Mouse (Mus musculus) limb, embryonic 12.5 days (tissue): Measurements from ENCODE around the gene Elovl1. TPM values are rescaled to one million over a fixed set of nuclear protein-coding genes. Genes with fewer than 3 reads are reported as not detected.

Experiments
- ATAC-seq: fragments of 200-750 bp; cut with Nextera tagmentation; 2 replicates; pipeline ENCODE4 v1.8.0; 2017; ENCODE audit warnings: low read depth, moderate TSS enrichment; ENCODE audit not compliant: insufficient number of reproducible peaks, insufficient read depth, low FRiP score, low TSS enrichment
- H3K27ac ChIP-seq: fragments of 300-500 bp; sonication (generic); 2 replicates; pipeline ENCODE4 v1.5.1; 2016; ENCODE audit warnings: mild to moderate bottlenecking, moderate library complexity
- H3K27me3 ChIP-seq: fragments of 300-500 bp; sonication (generic); 2 replicates; pipeline ENCODE4 v1.6.1; 2016; ENCODE audit warnings: mild to moderate bottlenecking, moderate library complexity
- H3K36me3 ChIP-seq: fragments of 300-500 bp; sonication (generic); 2 replicates; pipeline ENCODE4 v1.6.1; 2016; ENCODE audit warnings: mild to moderate bottlenecking, moderate library complexity
- H3K4me1 ChIP-seq: fragments of 300-500 bp; sonication (generic); replicated peaks from 2 replicates; pipeline ENCODE4 v1.6.1; 2016
- H3K4me2 ChIP-seq: fragments of 300-500 bp; sonication (generic); 2 replicates; pipeline ENCODE4 v1.6.1; 2016; ENCODE audit warnings: mild to moderate bottlenecking, moderate library complexity
- H3K4me3 ChIP-seq: fragments of 300-500 bp; sonication (generic); replicated peaks from 2 replicates; pipeline ENCODE4 v1.5.1; 2016; ENCODE audit warnings: mild to moderate bottlenecking
- H3K9ac ChIP-seq: fragments of 300-500 bp; sonication (generic); replicated peaks from 2 replicates; pipeline ENCODE4 v1.6.1; 2016; ENCODE audit warnings: mild to moderate bottlenecking, moderate library complexity
- H3K9me3 ChIP-seq: fragments of 300-500 bp; sonication (generic); 2 replicates; pipeline ENCODE4 v1.6.1; 2016; ENCODE audit warnings: mild to moderate bottlenecking, moderate library complexity
- WGBS: fragments of 180-500 bp; shearing (Covaris S2); methylation state at CpG from one replicate; pipeline ENCODE4 v1.1.7; 2016; 5-methylcytosine and 5-hydroxymethylcytosine counted together
- polyA plus RNA-seq: library from polyadenylated mRNA; unstranded; fragments of >200 nt; fragmentation: Nextera tagmentation; extraction: Ambion mirVana; gene quantifications from 2 replicates; pipeline ENCODE4 v1.2.1, GENCODE M21; 2016

Elovl1 gene
- polyA plus RNA-seq, 1 experiment from 2014 or later, result 37.8 TPM

DNA sequence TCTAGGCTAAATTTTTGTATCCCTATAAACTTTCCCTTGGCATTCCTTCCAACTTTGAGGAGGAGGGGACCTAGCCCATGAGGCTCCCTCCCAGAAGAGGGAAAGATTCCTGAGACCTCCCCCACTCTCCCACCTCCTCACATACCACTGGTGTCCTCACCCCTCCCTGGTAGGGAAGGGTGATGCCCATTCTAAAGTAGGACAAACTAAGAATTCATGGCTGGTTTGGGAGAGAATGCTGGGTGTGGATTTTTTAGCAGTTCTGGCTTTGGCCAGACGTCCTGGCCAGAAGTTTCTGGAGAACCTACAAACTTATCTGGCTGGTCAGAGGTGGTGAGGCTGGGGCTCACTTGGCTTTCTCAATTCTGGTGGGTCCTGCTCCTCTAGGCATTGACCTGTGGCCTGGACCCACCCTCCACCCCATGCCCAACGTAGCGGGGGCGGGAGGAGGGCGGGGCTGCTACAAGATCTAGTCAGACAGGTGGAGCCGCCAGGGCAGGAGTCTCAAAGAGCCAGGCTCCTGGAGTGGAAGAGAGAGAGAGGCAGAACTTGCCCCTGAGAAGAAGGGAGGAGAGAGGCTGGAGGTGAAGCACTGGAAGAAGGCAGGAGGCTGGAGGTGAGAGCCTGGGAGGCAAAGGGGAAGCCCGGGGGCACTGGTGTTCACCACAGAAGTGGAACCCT, 1.5 kb downstream of the Elovl1 start:
- Histone ChIP-seq H3K9me3 (no peaks in the 10 kb centered on the region), H3K4me1 (peaks cover 29% of the 10 kb centered on the region), H3K4me2 (peak overlapping the region; percentile 88), H3K27me3 (no peaks in the 10 kb centered on the region), H3K9ac (peak overlapping the region; percentile 65), H3K36me3 (peaks cover 42% of the 10 kb centered on the region), H3K4me3 (peak overlapping the region; percentile 71), H3K27ac (peak overlapping the region; percentile 83; the same call in 1 of the 2 replicates)
- WGBS, result 42% methylated on average over 7 of the region's 7 CpGs
- ATAC-seq, result no peak

DNA sequence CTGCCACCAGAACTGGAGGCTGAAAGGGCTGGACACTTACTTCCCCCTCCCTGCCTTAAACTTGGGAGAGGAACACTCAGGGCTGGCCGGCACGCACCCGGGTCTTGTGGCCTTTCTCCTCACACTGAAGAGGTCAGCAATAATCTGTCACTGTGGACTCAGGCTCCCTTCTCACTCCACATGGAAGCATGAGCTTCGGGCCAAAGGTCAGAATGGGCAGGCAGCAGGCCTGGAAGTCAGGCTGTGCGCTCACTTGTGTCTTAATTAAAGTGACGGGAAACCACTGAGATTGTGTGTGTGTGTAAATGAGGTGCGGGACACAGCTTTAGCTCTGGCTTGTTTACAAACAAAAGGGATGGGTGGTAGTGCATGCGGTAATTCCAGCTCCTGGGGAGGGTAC, 4.4 kb downstream of the Elovl1 start:
- Histone ChIP-seq H3K27me3 (no peaks in the 10 kb centered on the region), H3K4me1 (peaks cover 49% of the 10 kb centered on the region), H3K4me2 (no peak overlapping the region), H3K9ac (peak overlapping the region; percentile 27; the same call in 1 of the 2 replicates), H3K4me3 (no peak overlapping the region), H3K36me3 (peaks cover 57% of the 10 kb centered on the region), H3K9me3 (no peaks in the 10 kb centered on the region), H3K27ac (no peak overlapping the region)
- WGBS, result 72% methylated on average over 8 of the region's 8 CpGs
- ATAC-seq, result no peak

DNA sequence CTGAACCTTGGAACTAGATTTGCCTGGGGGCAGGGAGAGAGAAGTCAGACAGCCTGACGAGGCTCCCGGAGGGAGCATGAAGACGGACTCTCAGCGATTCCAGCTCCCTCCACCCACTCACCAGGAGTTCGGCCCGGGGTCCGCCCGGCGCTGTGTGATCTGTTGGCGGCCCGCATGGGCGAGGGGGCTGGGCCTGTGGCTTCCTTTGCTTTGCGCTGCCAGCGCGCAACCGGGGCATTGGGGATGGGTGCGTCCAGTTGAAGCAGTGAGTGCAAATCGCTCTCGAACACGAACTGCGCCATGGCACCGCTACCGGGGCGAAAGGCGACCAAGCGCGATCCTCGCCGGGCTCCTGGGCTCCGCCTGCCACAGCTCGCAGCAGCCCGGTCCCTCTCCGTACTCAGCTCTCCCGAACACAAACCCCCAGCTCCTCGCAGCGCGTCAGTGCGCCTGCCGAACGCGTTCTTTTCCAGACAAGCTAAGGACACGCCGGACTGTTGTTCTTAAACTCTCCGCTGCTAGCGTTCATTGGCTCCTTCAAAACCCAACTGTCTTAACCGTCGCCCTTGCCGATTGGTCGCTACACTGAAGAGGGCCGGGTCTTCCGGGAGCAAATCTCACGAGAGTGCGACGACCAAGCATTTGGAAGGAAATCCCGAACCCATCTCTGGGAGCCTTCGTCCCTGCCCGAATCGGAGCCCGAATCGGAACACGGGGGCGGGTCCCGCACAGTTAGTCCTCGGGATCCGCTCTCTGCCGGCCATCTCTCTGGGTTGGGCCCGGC, 9.1 kb downstream of the Elovl1 start, which contains the start of gene Cdc20:
Cdc20 (minus strand) TSS at position 533 of the 784 bp plus-strand sequence.
- peak; percentile 95 for ATAC-seq
- H3K27ac ChIP-seq, result peak within 1 kb of the TSS; percentile 91
- H3K36me3 ChIP-seq, result peaks cover 38% of the 10 kb centered on the region
- under 1% methylated on average over 66 of the region's 67 CpGs for WGBS
- H3K4me3 ChIP-seq, result peak within 1 kb of the TSS; percentile 82
- no peaks in the 10 kb centered on the region for H3K27me3 ChIP-seq
- peak within 1 kb of the TSS; percentile 82 for H3K9ac ChIP-seq
- peak within 1 kb of the TSS; percentile 87 for H3K4me2 ChIP-seq
- H3K9me3 ChIP-seq, result no peaks in the 10 kb centered on the region
- H3K4me1 ChIP-seq, result peaks cover 35% of the 10 kb centered on the region

DNA sequence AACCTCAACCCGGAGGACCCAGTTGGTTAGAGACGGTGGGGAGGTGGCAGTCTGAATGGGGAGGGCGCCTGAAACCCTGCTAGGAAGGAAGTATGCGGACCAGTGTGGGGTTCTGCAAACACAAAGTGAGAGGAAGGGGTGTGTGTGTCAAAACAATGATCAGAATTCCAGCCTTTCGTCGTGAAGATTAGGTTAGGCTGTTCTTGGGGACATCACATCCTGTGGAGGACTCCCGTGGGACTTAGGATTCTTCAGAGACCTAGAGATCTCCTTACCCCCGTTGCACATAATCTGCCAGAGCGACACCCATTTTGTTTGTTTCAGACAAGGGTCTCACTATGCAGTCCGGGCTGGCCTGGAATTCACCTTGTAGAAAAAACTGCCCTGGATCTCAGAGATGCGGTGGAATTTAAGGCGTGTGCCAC, 9.9 kb downstream of the Elovl1 start:
- no peaks in the 10 kb centered on the region for H3K9me3 ChIP-seq
- peak overlapping the region; percentile 87 for H3K4me2 ChIP-seq
- H3K27me3 ChIP-seq, result no peaks in the 10 kb centered on the region
- 10% methylated on average over 12 of the region's 12 CpGs for WGBS
- H3K36me3 ChIP-seq, result peaks cover 30% of the 10 kb centered on the region
- ATAC-seq, result no peak
- peak overlapping the region; percentile 82 for H3K4me3 ChIP-seq
- H3K4me1 ChIP-seq, result peaks cover 35% of the 10 kb centered on the region
- peak overlapping the region; percentile 91 for H3K27ac ChIP-seq
- peak overlapping the region; percentile 82 for H3K9ac ChIP-seq

DNA sequence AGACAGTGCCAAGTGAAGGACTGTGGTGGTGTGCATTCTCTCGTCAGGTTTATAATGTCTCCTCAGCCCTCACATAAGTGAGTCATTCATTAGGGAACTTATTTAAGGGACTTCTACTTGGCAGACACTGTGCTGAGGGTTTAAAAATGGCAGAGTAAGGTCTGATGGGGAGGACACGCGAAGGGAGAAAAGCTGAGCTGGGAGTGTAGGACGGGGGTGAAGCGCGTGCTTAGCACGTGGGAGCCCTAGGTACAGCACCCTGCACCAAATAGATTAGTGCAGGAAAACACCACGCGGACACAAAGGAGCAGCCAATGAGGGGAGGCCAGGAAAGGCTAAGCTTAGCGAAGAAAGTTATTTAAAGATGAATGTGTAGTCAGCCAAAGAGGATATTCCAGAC, 17.2 kb downstream of the Elovl1 start:
- Histone ChIP-seq H3K27ac (no peak overlapping the region), H3K36me3 (no peaks in the 10 kb centered on the region), H3K4me2 (no peak overlapping the region), H3K27me3 (0 out of 2 replicates have a peak, but pooled peaks cover 3% of the 10 kb centered on the region), H3K9ac (no peak overlapping the region), H3K4me3 (no peak overlapping the region), H3K9me3 (no peaks in the 10 kb centered on the region), H3K4me1 (peaks cover 10% of the 10 kb centered on the region)
- WGBS, result 87% methylated on average over 10 of the region's 10 CpGs
- ATAC-seq, result no peak

DNA sequence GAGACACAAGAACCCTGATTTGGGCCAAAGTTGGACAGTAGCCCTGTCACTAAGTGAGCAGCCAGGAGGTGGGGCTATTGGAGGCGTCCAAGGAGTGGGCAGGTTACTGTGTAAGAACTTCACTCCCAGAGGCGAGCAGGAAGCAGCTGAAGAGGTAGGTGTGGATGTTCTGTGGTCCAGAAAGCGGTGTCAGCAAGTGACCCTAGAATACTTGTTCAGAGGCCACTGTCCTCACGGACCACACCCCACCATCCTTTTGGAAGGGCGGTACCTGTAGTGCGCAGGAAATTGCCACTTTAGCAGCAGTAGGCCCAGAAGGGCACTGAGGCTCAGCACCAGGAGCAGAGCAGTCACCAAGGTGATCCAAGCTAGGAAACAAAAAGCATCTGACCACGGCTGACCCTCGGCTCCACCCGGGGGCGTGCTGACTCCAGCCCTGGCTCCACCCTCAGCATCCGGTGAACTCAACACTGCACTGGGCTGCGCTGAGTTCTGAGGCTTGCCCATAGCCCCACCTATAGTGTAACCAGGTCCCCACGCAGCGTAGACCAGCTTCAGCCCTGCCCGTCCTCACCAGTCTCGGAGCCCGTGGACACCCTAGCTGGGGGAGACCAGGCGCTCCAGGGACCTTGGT, 18.0 kb downstream of the Elovl1 start:
- H3K4me1 ChIP-seq, result peaks cover 10% of the 10 kb centered on the region
- 0 out of 2 replicates have a peak, but pooled peaks cover 3% of the 10 kb centered on the region for H3K27me3 ChIP-seq
- no peaks in the 10 kb centered on the region for H3K36me3 ChIP-seq
- no peak overlapping the region for H3K27ac ChIP-seq
- H3K9ac ChIP-seq, result peak overlapping the region; percentile 48; the same call in 1 of the 2 replicates
- H3K4me3 ChIP-seq, result peak overlapping the region; percentile 40
- no peaks in the 10 kb centered on the region for H3K9me3 ChIP-seq
- WGBS, result 16% methylated on average over 18 of the region's 18 CpGs
- ATAC-seq, result peak; percentile 79
- peak overlapping the region; percentile 78 for H3K4me2 ChIP-seq

DNA sequence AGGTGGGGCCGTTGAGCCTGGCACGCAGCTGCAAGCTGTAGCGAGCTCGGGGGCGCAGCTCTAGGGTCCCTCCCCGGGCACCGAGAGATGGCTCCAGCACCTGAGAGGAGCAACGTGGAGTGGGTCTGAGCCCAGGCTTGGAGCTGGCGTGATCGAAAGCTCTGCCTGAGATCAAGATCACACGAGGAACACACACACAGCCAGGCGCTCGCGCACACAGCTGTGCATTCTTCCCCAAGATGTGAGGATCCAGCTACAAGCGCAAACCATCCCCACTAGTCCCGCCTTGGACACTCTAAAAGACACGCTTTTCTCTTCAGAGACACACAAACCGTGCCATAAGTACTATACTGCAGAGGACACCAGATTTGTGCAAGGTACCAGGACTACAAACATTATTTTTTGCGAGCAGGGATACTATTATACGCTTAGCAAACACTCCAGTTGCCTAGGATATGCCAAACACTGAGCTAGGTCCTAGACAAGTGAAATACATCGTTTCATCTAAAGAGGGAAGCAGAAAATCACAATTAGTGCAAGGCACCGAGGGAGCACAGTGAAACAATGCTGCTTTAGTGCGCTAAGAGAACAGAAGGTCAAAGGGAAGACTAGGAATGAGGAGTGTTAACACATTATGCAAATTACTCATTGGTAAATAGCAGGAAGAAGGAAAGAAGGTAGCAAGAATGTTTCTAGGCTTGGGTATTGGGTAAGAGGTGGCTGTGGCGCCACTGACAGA, 18.7 kb downstream of the Elovl1 start:
- peak overlapping the region; percentile 48; the same call in 1 of the 2 replicates for H3K9ac ChIP-seq
- no peak overlapping the region for H3K27ac ChIP-seq
- H3K27me3 ChIP-seq, result 0 out of 2 replicates have a peak, but pooled peaks cover 3% of the 10 kb centered on the region
- H3K4me2 ChIP-seq, result peak overlapping the region; percentile 78
- no peak for ATAC-seq
- no peaks in the 10 kb centered on the region for H3K9me3 ChIP-seq
- H3K4me1 ChIP-seq, result peaks cover 10% of the 10 kb centered on the region
- no peaks in the 10 kb centered on the region for H3K36me3 ChIP-seq
- peak overlapping the region; percentile 40 for H3K4me3 ChIP-seq
- WGBS, result 33% methylated on average over 24 of the region's 24 CpGs

DNA sequence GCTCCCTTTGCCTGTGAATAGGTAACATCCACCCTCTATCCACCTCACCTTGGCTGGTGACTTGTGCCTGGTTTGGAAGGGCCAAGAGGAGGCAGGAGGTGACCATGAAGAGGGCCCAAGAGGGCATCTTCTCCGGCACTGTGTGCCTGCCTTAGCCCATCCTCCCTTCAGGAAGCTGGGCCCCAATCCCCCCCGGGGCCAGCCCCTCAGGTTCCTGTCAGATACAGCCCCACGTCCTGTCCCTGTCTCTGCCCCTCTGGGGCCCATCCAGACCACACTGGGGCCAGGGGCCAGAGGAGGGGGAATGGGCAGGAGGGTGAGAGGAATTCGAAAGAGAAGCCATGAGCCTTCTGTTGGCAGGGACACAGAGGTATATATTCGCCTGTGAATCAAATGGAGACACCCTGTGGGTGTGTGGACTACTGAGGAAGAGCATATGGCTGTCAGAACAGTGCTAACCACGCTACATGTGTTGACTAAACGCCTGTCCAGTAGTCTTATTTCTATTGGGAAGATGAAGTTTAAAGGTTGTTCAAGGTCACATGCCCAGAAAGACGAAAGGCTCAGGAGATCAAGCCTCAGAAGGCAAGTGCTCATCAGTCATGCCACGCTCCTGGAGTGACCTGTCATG, 29.6 kb downstream of the Elovl1 start, which contains the start of gene Mpl:
Mpl (minus strand) TSS at position 169 of the 631 bp plus-strand sequence.
- H3K9me3 ChIP-seq, result no peaks in the 10 kb centered on the region
- H3K4me1 ChIP-seq, result no peaks in the 10 kb centered on the region
- H3K36me3 ChIP-seq, result no peaks in the 10 kb centered on the region
- no peaks in the 10 kb centered on the region for H3K27me3 ChIP-seq
- ATAC-seq, result no peak
- H3K4me3 ChIP-seq, result no peak within 1 kb of the TSS
- no peak within 1 kb of the TSS for H3K27ac ChIP-seq
- no peak within 1 kb of the TSS for H3K9ac ChIP-seq
- no peak within 1 kb of the TSS for H3K4me2 ChIP-seq
- WGBS, result 73% methylated on average over 9 of the region's 9 CpGs

DNA sequence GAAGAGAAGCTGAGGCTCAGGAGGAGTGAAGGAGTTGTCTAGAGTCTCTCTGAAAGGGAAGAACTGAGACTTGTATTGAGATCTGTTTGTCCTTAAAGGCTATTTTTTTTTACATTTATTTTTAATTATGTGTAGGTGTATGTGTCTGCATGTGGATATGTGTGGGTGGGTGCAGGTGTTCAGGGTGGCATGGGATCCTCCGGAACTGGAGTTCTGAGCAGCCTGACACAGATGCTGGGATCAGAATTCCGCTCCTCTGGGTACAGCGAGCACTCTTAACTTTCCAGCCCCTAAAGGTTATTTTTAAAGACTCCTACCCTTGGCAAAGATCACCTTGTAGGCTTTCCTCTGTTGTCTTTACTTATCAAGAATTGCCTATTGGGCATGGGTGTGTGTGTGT, 37.1 kb downstream of the Elovl1 start:
- ATAC-seq, result no peak
- Histone ChIP-seq H3K4me3 (no peak overlapping the region), H3K4me1 (peaks cover 3% of the 10 kb centered on the region; the same call in 1 of the 2 replicates), H3K27ac (no peak overlapping the region), H3K27me3 (no peaks in the 10 kb centered on the region), H3K9ac (no peak overlapping the region), H3K36me3 (no peaks in the 10 kb centered on the region), H3K9me3 (no peaks in the 10 kb centered on the region), H3K4me2 (no peak overlapping the region)
- 90% methylated on average over 3 of the region's 3 CpGs for WGBS

DNA sequence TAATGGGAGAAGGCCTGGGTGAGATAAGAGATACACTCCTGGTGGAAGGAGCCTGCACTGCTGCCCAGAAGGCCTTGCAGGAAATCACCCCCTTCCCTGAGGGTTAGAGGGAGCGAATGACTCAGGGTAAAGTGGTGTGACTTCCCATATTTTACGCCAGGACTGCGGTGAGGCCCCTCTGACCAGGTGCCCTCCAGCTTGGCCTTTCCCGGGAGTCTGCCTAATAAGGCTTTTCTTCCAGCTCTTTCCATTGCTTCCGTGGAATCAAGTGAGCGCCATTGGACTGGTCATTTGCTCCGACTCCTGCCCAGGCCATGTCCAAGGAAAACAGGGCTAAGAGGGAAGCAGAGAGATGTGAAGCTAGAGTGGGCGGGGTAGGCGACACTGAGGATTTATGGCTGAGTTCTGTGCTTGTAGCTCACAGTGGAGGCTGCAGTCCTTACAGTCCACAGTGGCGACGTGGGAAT, 37.8 kb downstream of the Elovl1 start:
- Histone ChIP-seq H3K9ac (no peak overlapping the region), H3K27me3 (no peaks in the 10 kb centered on the region), H3K4me1 (peaks cover 7% of the 10 kb centered on the region; the same call in 1 of the 2 replicates), H3K9me3 (no peaks in the 10 kb centered on the region), H3K27ac (no peak overlapping the region), H3K36me3 (no peaks in the 10 kb centered on the region), H3K4me2 (no peak overlapping the region), H3K4me3 (no peak overlapping the region)
- WGBS, result 17% methylated on average over 11 of the region's 11 CpGs
- no peak for ATAC-seq
